Mouse (Mus musculus) CD4-positive, CD25-positive, alpha-beta regulatory T cell, adult 4 months (primary cell): ENCODE results near the gene Rgs2. TPM values are rescaled to one million over a fixed set of nuclear protein-coding genes. Genes with fewer than 3 reads are reported as not detected.

Source experiments
- ATAC-seq: one replicate; pipeline ENCODE4 v1.8.0; 2017
- polyA plus RNA-seq, 2 experiments: library from polyadenylated mRNA; unstranded; fragments of 100-300 nt; shearing (Covaris generic); gene quantifications; one replicate each; pipeline ENCODE4 v1.2.1; 2017

Rgs2 gene
- polyA plus RNA-seq, 2 experiments from 2014 or later = 32.3 to 41.6 TPM

DNA sequence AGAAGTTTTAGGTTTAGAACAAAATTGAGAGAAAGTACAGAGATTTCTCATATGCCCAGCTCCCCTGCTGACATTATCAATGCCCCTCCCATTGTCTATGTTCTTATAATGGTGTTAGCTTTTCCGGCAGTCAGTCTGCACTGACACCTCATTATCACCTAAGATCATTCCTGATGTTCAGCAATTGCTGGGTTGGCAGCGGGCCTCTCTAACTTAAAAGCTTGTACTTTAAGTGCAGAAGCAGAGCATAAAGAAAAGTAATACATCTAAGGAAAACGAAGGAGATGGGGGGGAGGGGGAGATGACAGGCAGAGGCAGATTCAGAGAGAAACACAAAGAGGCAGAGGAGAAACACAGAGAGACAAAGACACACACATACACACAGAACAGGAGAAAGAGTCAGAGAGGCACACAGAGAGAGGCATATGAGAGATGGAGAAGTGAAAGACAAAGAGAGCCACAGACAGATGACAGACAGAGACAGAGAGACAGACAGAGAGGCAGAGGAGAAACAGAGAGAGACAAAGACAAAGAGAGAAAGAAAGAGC lies 21.1 kb downstream of the Rgs2 start:
- ATAC-seq = no peak

- ATAC-seq = no peak
Measured at GRCm38 (mm10) chr1:143982085-143982764, 21.7 kb downstream of the Rgs2 start.

GRCm38 (mm10) chr1:143980811-143981210 lies 23.1 kb downstream of the Rgs2 start:
- ATAC-seq = no peak

DNA sequence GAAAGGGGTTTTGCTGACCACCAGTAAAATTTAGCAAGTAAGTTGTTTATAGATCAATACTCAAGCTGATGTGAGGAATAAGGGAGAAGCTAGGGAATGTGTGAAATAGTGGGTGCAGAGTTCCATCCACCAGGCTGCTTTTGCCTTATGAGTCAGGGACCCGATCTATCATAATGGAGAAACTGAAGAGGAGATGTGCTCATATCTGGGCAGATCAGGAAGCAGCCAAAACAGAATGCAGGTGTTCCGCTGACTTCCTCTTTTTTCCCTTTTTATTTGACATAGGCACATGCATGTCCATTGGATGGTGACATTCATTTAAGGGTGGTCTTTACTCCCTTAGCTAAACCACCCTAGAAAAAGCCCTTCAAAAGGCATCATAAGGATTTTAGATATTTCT lies 29.3 kb downstream of the Rgs2 start:
- no peak for ATAC-seq

- no peak for ATAC-seq
Measured at GRCm38 (mm10) chr1:143962301-143962700, 41.7 kb downstream of the Rgs2 start.

GRCm38 (mm10) chr1:143960340-143960739 lies 43.6 kb downstream of the Rgs2 start:
- no peak for ATAC-seq

- ATAC-seq = no peak
Measured at GRCm38 (mm10) chr1:143956090-143956489, 47.9 kb downstream of the Rgs2 start.

- no peak for ATAC-seq
Measured at GRCm38 (mm10) chr1:143952841-143953240, 51.1 kb downstream of the Rgs2 start.

Other genes with a start within 250 kb of the Rgs2 start
- 1 to 10 TPM; 3.4 to 4.7 TPM for gene Trove2, start 227.1 kb downstream of the Rgs2 start, polyA plus RNA-seq
- gene Uchl5, start 226.9 kb downstream of the Rgs2 start, polyA plus RNA-seq = 10 to 100 TPM; 47.8 to 56.9 TPM
- 1 to 10 TPM in 1 of 2 experiments, not detected in 1; 1.8 TPM for gene Rgs13, start 173.2 kb upstream of the Rgs2 start, polyA plus RNA-seq
- gene Rgs1, start 245.1 kb upstream of the Rgs2 start, polyA plus RNA-seq = 100 to 1,000 TPM; 590 to 617 TPM